Mouse (Mus musculus): ENCODE results near the gene Ppil1. TPM values are rescaled to one million over a fixed set of nuclear protein-coding genes. Genes with fewer than 3 reads are reported as not detected.
A peak's percentile ranks its signal among the peaks of the same experiment; 100 is the strongest.

Gene Ppil1
- polyA plus RNA-seq, 1 experiment from 2014 or later = 126 TPM

DNA sequence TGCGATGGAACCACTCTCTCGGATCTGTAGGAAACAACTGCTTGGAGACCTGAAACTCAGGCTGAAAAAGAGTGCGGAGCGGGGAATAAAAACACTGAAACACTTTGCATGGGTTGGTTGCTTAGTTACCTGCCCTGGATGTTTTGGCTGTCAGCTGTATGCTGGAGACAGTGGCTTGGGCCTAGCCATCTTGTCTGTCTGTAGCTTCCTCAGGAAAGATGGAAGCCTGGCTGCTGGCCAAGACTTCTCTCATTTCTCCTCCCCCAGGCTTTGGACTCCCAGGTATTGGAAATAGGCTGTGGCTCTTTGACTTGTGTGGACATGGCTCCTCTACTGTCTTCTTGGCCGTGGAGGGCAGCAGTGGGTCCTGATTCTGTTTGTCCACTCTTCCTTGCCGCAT, 37.4 kb upstream of the Ppil1 start:
- H3K9me3 ChIP-seq (replicated peaks) = no peaks in the 10 kb centered on the region
- H3K36me3 ChIP-seq = peaks cover 61% of the 10 kb centered on the region
- H3K27me3 ChIP-seq (replicated peaks) = peaks cover 17% of the 10 kb centered on the region
- H3K4me1 ChIP-seq = peaks cover 33% of the 10 kb centered on the region
- 88% methylated on average over 6 of the region's 6 CpGs for WGBS (ENCODE audit: insufficient replicate concordance)
- no peak for ATAC-seq
- H3K9ac ChIP-seq = no peak overlapping the region
- H3K4me2 ChIP-seq = no peak overlapping the region
- no peak overlapping the region for H3K4me3 ChIP-seq
- H3K27ac ChIP-seq = no peak overlapping the region

- peaks cover 63% of the 10 kb centered on the region for H3K36me3 ChIP-seq
Observed at GRCm38 (mm10) chr17:29300926-29301325, 36.9 kb upstream of the Ppil1 start.

DNA sequence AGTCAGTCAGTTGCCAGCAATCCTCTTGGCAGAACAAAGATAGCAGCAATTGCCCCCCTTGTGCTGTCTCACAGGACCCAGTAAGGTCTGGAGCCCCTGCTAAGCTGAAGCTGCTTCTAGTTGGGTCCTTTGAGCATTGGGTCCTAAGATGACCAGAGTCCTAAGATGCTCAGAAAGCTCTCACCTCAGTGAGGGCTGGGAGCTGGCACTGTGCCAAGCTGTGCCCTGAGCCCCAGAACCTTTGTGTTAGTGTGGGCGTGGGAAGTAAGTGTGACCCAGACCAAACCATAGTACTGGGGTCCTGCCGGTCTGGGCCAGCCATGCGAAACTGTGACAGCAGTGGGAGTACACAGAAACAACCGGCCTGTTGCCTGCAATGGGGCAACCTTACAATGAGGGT, 35.3 kb upstream of the Ppil1 start:
- WGBS (ENCODE audit: insufficient replicate concordance) = 85% methylated on average over 4 of the region's 4 CpGs
- Histone ChIP-seq H3K4me3 (no peak overlapping the region), H3K9ac (no peak overlapping the region), H3K4me1 (peaks cover 18% of the 10 kb centered on the region), H3K4me2 (no peak overlapping the region), H3K9me3 (replicated peaks) (no peaks in the 10 kb centered on the region), H3K27me3 (replicated peaks) (no peaks in the 10 kb centered on the region; the same call in 1 of the 2 replicates), H3K36me3 (peaks cover 79% of the 10 kb centered on the region), H3K27ac (no peak overlapping the region)
- no peak for ATAC-seq

More at GRCm38 (mm10) chr17:29300926-29301325, 36.9 kb upstream of the Ppil1 start:
- H3K9ac ChIP-seq = no peak overlapping the region
- 88% methylated on average over 7 of the region's 7 CpGs for WGBS (ENCODE audit: insufficient replicate concordance)
- no peak for ATAC-seq
- no peak overlapping the region for H3K27ac ChIP-seq
- no peak overlapping the region for H3K4me3 ChIP-seq
- H3K4me2 ChIP-seq = no peak overlapping the region
- H3K9me3 ChIP-seq (replicated peaks) = no peaks in the 10 kb centered on the region
- peaks cover 31% of the 10 kb centered on the region for H3K4me1 ChIP-seq
- peaks cover 12% of the 10 kb centered on the region for H3K27me3 ChIP-seq (replicated peaks)

- Histone ChIP-seq H3K36me3 (peaks cover 85% of the 10 kb centered on the region), H3K9ac (no peak overlapping the region), H3K4me1 (peaks cover 8% of the 10 kb centered on the region; the same call in 1 of the 2 replicates), H3K9me3 (replicated peaks) (no peaks in the 10 kb centered on the region), H3K27ac (no peak overlapping the region), H3K27me3 (replicated peaks) (no peaks in the 10 kb centered on the region), H3K4me2 (no peak overlapping the region), H3K4me3 (no peak overlapping the region)
- no peak for ATAC-seq
- WGBS (ENCODE audit: insufficient replicate concordance) = 71% methylated on average over 6 of the region's 6 CpGs
Observed at GRCm38 (mm10) chr17:29297813-29298212, 33.8 kb upstream of the Ppil1 start.

- Histone ChIP-seq H3K9ac (no peak overlapping the region), H3K4me2 (no peak overlapping the region), H3K36me3 (peaks cover 87% of the 10 kb centered on the region), H3K9me3 (replicated peaks) (no peaks in the 10 kb centered on the region), H3K27me3 (replicated peaks) (no peaks in the 10 kb centered on the region), H3K27ac (no peak overlapping the region), H3K4me1 (peaks cover 8% of the 10 kb centered on the region; the same call in 1 of the 2 replicates), H3K4me3 (no peak overlapping the region)
- no peak for ATAC-seq
- WGBS (ENCODE audit: insufficient replicate concordance) = 78% methylated on average over 10 of the region's 10 CpGs
Observed at GRCm38 (mm10) chr17:29297321-29297720, 33.3 kb upstream of the Ppil1 start.

- Histone ChIP-seq H3K27ac (peak overlapping the region; percentile 37; the same call in 1 of the 2 replicates), H3K9ac (no peak overlapping the region), H3K9me3 (replicated peaks) (no peaks in the 10 kb centered on the region), H3K4me1 (peaks cover 8% of the 10 kb centered on the region; the same call in 1 of the 2 replicates), H3K4me3 (no peak overlapping the region), H3K27me3 (replicated peaks) (no peaks in the 10 kb centered on the region), H3K36me3 (peaks cover 78% of the 10 kb centered on the region), H3K4me2 (no peak overlapping the region)
- 72% methylated on average over 5 of the region's 5 CpGs for WGBS (ENCODE audit: insufficient replicate concordance)
- peak; percentile 38; the same call in 1 of the 2 replicates for ATAC-seq
Observed at GRCm38 (mm10) chr17:29295835-29296234, 31.8 kb upstream of the Ppil1 start.

GRCm38 (mm10) chr17:29293807-29294605, 30.0 kb upstream of the Ppil1 start:
- Histone ChIP-seq H3K4me1 (peaks cover 8% of the 10 kb centered on the region; the same call in 1 of the 2 replicates), H3K4me2 (no peak overlapping the region), H3K27ac (no peak overlapping the region), H3K9me3 (replicated peaks) (no peaks in the 10 kb centered on the region), H3K27me3 (replicated peaks) (no peaks in the 10 kb centered on the region), H3K4me3 (no peak overlapping the region), H3K9ac (no peak overlapping the region), H3K36me3 (peaks cover 66% of the 10 kb centered on the region)
- 78% methylated on average over 9 of the region's 9 CpGs for WGBS (ENCODE audit: insufficient replicate concordance)
- ATAC-seq = no peak

DNA sequence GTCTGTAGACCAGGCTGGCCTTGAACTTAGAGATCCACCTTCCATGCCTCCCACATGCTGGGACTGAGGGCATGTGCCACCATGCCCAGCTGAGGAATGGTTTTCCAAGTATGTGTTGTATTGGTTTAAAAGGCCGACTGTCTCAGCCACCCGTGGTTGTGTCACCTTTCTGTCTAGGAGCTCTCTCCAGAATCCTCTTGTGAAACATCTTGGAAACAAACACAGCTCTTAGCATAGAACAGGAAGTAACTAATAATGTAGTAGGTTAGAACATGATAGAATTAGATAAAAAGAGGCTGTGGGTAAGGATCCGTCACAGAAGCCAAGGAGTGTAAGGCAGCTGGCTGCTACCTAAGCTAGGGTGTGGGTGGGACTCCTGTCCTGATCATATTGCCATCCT, 29.0 kb upstream of the Ppil1 start:
- Histone ChIP-seq H3K27me3 (replicated peaks) (no peaks in the 10 kb centered on the region), H3K4me2 (no peak overlapping the region), H3K4me3 (no peak overlapping the region), H3K4me1 (peaks cover 8% of the 10 kb centered on the region; the same call in 1 of the 2 replicates), H3K9ac (no peak overlapping the region), H3K27ac (no peak overlapping the region), H3K9me3 (replicated peaks) (no peaks in the 10 kb centered on the region), H3K36me3 (peaks cover 60% of the 10 kb centered on the region)
- WGBS (ENCODE audit: insufficient replicate concordance) = 52% methylated on average over 3 of the region's 3 CpGs
- no peak for ATAC-seq

DNA sequence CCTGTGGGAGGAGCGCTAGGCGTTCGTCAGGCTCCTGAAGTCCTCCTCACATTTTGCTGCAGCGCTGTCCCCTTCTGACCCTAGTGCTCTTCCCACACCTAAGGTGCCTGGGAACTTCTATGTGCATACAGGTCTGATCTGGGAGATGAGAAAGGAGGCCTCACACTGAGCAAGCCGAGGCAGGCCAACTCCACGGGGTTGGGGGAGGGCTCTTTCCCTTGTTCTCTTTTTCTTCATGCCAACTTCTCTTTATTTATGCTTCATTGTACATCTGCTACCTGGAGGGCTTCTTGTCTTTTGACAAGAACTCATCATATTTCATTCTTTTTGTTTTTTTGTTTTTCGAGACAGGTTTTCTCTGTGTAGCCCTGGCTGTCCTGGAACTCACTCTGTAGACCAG, 27.8 kb upstream of the Ppil1 start:
- WGBS (ENCODE audit: insufficient replicate concordance) = 76% methylated on average over 7 of the region's 7 CpGs
- Histone ChIP-seq H3K4me2 (no peak overlapping the region), H3K27me3 (replicated peaks) (no peaks in the 10 kb centered on the region), H3K9ac (no peak overlapping the region), H3K36me3 (peaks cover 51% of the 10 kb centered on the region), H3K9me3 (replicated peaks) (no peaks in the 10 kb centered on the region), H3K27ac (no peak overlapping the region), H3K4me3 (no peak overlapping the region), H3K4me1 (0 out of 2 replicates have a peak, but pooled peaks cover 3% of the 10 kb centered on the region)
- ATAC-seq = no peak

DNA sequence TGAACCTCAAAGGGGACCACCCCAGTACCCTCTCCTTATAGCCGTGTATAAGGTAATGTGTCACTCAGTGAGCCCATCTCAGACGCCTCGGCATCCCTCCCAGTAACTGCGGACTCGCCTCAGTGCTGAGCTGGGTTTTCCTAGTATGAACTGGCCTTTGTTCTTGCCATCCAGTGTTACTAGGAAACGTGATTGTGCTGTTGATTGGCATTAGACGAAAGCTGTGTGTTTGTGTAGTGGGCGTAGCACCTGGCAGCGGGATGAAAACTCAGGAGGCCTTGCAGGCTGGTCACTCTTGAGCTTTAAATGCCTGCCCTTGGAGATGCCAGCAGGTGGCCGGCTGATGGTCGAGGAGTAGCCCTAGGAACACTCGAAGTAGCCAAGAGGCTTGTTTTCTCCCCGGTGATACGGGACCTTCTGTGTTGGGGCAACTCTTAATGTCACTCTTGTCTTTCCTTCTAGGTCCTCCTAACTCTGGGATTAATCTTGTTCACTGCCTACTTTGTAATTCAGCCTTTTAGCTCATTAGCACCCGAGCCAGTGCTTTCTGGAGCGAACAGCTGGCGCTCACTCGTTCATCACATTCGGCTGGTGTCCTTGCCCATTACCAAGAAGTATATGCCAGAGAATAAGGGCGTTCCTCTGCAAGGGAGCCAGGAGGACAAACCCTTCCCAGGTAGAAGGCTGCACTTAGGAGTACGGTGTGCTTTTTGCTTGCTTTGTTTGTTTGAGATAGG, 18.4 kb upstream of the Ppil1 start:
- H3K4me3 ChIP-seq = no peak overlapping the region
- 81% methylated on average over 21 of the region's 21 CpGs for WGBS (ENCODE audit: insufficient replicate concordance)
- no peak for ATAC-seq

DNA sequence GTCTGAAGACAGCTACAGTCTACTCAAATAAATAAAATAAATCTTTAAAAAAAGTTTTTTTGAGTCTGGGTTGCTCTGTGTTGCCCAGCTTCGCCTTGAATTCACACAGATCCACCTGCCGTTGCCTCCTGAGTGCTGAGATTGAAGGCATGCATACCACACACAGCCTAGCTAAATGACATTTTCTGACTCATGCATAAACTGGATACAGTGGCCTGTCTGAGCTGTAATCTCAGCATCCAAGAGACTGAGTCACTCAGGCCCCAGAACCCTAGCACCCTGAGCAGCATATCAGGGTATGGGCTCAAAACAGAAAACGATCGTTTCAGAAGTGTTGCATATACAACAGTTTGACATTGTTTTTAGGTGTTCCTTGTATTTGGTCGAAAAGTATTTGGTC, 17.6 kb upstream of the Ppil1 start:
- Histone ChIP-seq H3K27ac (no peak overlapping the region), H3K4me1 (peaks cover 6% of the 10 kb centered on the region), H3K4me3 (no peak overlapping the region), H3K27me3 (replicated peaks) (no peaks in the 10 kb centered on the region), H3K9ac (no peak overlapping the region), H3K4me2 (no peak overlapping the region), H3K9me3 (replicated peaks) (0 out of 2 replicates have a peak, but pooled peaks cover 3% of the 10 kb centered on the region), H3K36me3 (peaks cover 69% of the 10 kb centered on the region)
- no peak for ATAC-seq
- 74% methylated on average over 5 of the region's 5 CpGs for WGBS (ENCODE audit: insufficient replicate concordance)

More for the DNA sequence above, 18.4 kb upstream of the Ppil1 start:
- no peak overlapping the region for H3K4me2 ChIP-seq
- no peaks in the 10 kb centered on the region for H3K27me3 ChIP-seq (replicated peaks)
- no peak overlapping the region for H3K27ac ChIP-seq
- peaks cover 6% of the 10 kb centered on the region for H3K4me1 ChIP-seq
- 0 out of 2 replicates have a peak, but pooled peaks cover 4% of the 10 kb centered on the region for H3K9me3 ChIP-seq (replicated peaks)
- H3K36me3 ChIP-seq = peaks cover 74% of the 10 kb centered on the region
- H3K9ac ChIP-seq = no peak overlapping the region

DNA sequence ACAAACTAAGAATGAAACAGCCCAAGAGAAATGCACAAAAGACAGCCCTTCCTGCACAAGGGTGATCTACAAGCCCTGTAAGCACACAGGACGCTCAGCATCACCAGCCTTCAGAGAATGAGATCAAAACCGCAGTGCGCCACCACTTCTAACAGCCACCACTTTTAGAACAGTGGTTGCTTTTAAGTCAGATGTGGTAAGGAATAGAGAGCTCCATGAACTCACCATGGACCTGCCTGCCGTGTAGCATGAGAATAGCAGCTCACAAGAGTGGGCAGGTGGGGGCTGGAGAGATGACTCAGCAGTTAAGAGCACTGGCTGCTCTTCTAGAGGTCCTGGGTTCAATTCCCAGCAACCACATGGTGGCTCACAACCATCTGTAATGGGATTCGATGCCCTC, 16.4 kb upstream of the Ppil1 start:
- 75% methylated on average over 5 of the region's 5 CpGs for WGBS (ENCODE audit: insufficient replicate concordance)
- H3K4me2 ChIP-seq = no peak overlapping the region
- H3K9ac ChIP-seq = no peak overlapping the region
- no peak overlapping the region for H3K27ac ChIP-seq
- no peak overlapping the region for H3K4me3 ChIP-seq
- no peaks in the 10 kb centered on the region for H3K9me3 ChIP-seq (replicated peaks)
- peaks cover 9% of the 10 kb centered on the region for H3K4me1 ChIP-seq
- ATAC-seq = no peak
- H3K36me3 ChIP-seq = peaks cover 59% of the 10 kb centered on the region
- no peaks in the 10 kb centered on the region for H3K27me3 ChIP-seq (replicated peaks)

Data from liver, embryonic 12.5 days (tissue).